Mouse (Mus musculus) megakaryocyte, adult 5-6 weeks (primary cell): ENCODE data around the gene Zfp300. TPM values are rescaled to one million over a fixed set of nuclear protein-coding genes. Genes with fewer than 3 reads are reported as not detected.
A peak's percentile ranks its signal among the peaks of the same experiment; 100 is the strongest.

Experiments used
- ATAC-seq: 2 replicates; pipeline ENCODE4 v1.8.0; 2016; ENCODE audit warnings: mild to moderate bottlenecking, inconsistent platforms; ENCODE audit not compliant: poor library complexity, severe bottlenecking
- total RNA-seq, 2 experiments: library from RNA; stranded (forward) in 1 of 2; stranded (reverse) in 1 of 2; fragments of 153-499, 151-499 nt in 1 of 2; fragments of 221-1000, 200-1000 nt in 1 of 2; gene quantifications; 2 replicates each; pipeline versions ENCODE4 v1.2.3 to v1.2.4; 2015 to 2017

Zfp300 gene
- total RNA-seq (2015) (0.07 and 0.45 TPM in 2 replicates), total RNA-seq (2017) (0.40 and 1.3 TPM in 2 replicates)

- ATAC-seq = peak; percentile 62
These were observed at the start of gene Zfp300 for GRCm38 (mm10) chrX:21088983-21089866. Zfp300 (minus strand) TSS chrX:21089527.

DNA sequence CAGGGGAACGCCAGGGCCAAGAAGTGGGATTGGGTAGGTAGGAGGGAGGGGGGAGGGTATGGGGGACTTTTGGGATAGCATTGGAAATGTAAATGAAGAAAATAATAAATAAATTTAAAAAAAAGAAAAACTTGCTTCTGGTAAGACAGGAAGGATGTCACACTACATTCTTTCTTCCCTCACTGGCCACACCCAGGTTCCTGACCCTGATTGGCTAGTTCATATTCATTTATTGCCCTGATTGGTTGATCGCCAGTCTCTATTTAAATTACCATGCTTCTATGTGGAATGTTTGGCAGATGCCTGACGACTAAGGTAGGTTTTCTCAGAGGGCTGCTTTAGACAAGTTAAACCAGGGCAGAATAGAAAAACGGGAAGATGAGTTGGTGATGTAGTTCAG, 26.2 kb upstream of the Zfp300 start, which contains the start of gene Ssxa1:
Ssxa1 (plus strand) TSS at position 301 of the 400 bp plus-strand sequence.
- no peak for ATAC-seq

GRCm38 (mm10) chrX:21089867-21090239, 526 bp upstream of the Zfp300 start:
- no peak for ATAC-seq

DNA sequence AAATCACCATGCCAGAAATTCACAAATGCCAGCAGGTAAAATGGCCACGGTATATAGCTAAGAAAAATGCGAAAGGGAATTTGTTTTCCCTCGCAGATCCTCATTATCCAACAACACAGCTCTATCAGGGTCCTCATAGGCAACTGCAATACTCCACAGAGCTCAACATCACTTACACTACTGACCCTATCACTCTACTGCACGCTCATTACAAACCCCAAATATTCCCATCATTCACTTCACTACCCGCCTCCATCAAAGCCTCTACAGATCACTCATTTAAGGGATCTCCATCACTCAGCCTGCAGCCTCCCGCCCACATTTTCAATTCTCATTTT, 713 bp downstream of the Zfp300 start:
- no peak for ATAC-seq

GRCm38 (mm10) chrX:21068106-21068505, 21.2 kb downstream of the Zfp300 start, which contains the start of gene Spaca5:
Spaca5 (plus strand) TSS chrX:21068406.
- ATAC-seq = no peak

DNA sequence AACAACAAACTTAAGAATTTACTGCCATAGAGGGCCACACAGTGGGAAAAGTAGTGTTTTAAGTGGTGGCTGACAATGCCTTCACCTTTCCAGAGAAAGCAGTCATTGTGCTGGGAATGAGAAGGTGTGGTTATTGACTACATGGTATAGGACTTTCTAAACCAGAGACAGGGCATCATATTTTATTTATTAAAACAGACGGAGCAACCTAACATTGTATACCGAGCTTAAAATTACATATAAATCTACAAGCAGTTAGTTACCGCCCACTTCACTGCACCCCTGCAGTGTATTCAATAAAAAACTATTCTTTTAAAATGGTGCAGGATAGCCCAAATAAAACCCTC, 26.8 kb downstream of the Zfp300 start:
- no peak for ATAC-seq

GRCm38 (mm10) chrX:21061866-21062543, 27.3 kb downstream of the Zfp300 start, which contains the start of gene Zfp182:
Zfp182 (minus strand) TSS chrX:21062316.
- ATAC-seq = peak; percentile 99

- peak; percentile 14; the same call in 1 of the 2 replicates for ATAC-seq
These were observed 27.9 kb downstream of the Zfp300 start for GRCm38 (mm10) chrX:21061460-21061859.

Other genes with a start within 250 kb of the Zfp300 start
- not detected in 2 replicates for gene Timp1, start 219.4 kb downstream of the Zfp300 start, total RNA-seq (2015)
- 0.55 TPM in 1 of 2 replicates, not detected in the other for gene Timp1, start 219.4 kb downstream of the Zfp300 start, total RNA-seq (2017)
- 2.1 TPM in 2 replicates for gene Syn1, start 168.5 kb downstream of the Zfp300 start, total RNA-seq (2015)
- gene Syn1, start 168.5 kb downstream of the Zfp300 start, total RNA-seq (2017) = 0.16 TPM in 1 of 2 replicates, not detected in the other
- gene Cfp, start 158.0 kb downstream of the Zfp300 start, total RNA-seq (2015) = 150 and 157 TPM in 2 replicates
- 116 and 120 TPM in 2 replicates for gene Cfp, start 158.0 kb downstream of the Zfp300 start, total RNA-seq (2017)
- gene Elk1, start 138.9 kb downstream of the Zfp300 start, total RNA-seq (2015) = 7.7 and 8.6 TPM in 2 replicates
- gene Elk1, start 138.9 kb downstream of the Zfp300 start, total RNA-seq (2017) = 3.3 and 4.9 TPM in 2 replicates
- gene Uxt, start 127.5 kb downstream of the Zfp300 start, total RNA-seq (2015) = 26.0 and 43.6 TPM in 2 replicates
- 15.9 and 19.4 TPM in 2 replicates for gene Uxt, start 127.5 kb downstream of the Zfp300 start, total RNA-seq (2017)
- gene Zfp182, start 27.2 kb downstream of the Zfp300 start, total RNA-seq (2015) = 14.3 and 14.4 TPM in 2 replicates
- gene Zfp182, start 27.2 kb downstream of the Zfp300 start, total RNA-seq (2017) = 11.8 and 15.9 TPM in 2 replicates
- gene Spaca5, start 21.1 kb downstream of the Zfp300 start, total RNA-seq (2015) = not detected in 2 replicates
- not detected in 2 replicates for gene Spaca5, start 21.1 kb downstream of the Zfp300 start, total RNA-seq (2017)
- not detected in 2 replicates for gene Ssxa1, start 26.3 kb upstream of the Zfp300 start, total RNA-seq (2015)
- not detected in 2 replicates for gene Ssxa1, start 26.3 kb upstream of the Zfp300 start, total RNA-seq (2017)
- not detected in 2 replicates for gene Gm21876, start 86.1 kb upstream of the Zfp300 start, total RNA-seq (2015)
- not detected in 2 replicates for gene Gm21876, start 86.1 kb upstream of the Zfp300 start, total RNA-seq (2017)